Mouse (Mus musculus): ENCODE data around the gene Gm12569. TPM values are rescaled to one million over a fixed set of nuclear protein-coding genes. Genes with fewer than 3 reads are reported as not detected.

The Gm12569 gene
- polyA plus RNA-seq, 1 experiment from 2014 or later = not detected

GRCm38 (mm10) chr11:51274418-51274817, 54.1 kb downstream of the Gm12569 start:
- no peaks in the 10 kb centered on the region for H3K9me3 ChIP-seq (replicated peaks; ENCODE audit: control insufficient read depth, low read length)
- H3K4me2 ChIP-seq (ENCODE audit: low read depth, low read length) = no peak overlapping the region
- 83% methylated on average over 1 of the region's 1 CpGs for WGBS
- H3K9ac ChIP-seq (replicated peaks; ENCODE audit: low read length) = no peak overlapping the region
- no peak for ATAC-seq (replicated peaks; ENCODE audit: insufficient number of reproducible peaks, low FRiP score, low TSS enrichment, low read depth)
- DNase-seq (ENCODE audit: low spot score) = no peak
- H3K27me3 ChIP-seq (ENCODE audit: control insufficient read depth, insufficient read depth, low read length) = no peaks in the 10 kb centered on the region
- H3K27ac ChIP-seq (replicated peaks; ENCODE audit: low read depth, low read length) = no peak overlapping the region
- H3K4me1 ChIP-seq (ENCODE audit: control insufficient read depth, insufficient read depth, low read length) = no peaks in the 10 kb centered on the region
- H3K36me3 ChIP-seq (replicated peaks; ENCODE audit: control insufficient read depth, insufficient read depth, low read depth, low read length) = peaks cover 6% of the 10 kb centered on the region
- H3K4me3 ChIP-seq (ENCODE audit: low read depth, low read length) = no peak overlapping the region

Other genes starting within 250 kb of the Gm12569 start
- not detected in 2 replicates for gene Olfr1377, start 238.5 kb upstream of the Gm12569 start, polyA plus RNA-seq (2014; fragmentation: Nextera tagmentation; extraction: Ambion mirVana)
- gene Olfr51, start 216.9 kb upstream of the Gm12569 start, polyA plus RNA-seq (2014; fragmentation: Nextera tagmentation; extraction: Ambion mirVana) = not detected in 2 replicates
- gene Olfr54, start 206.2 kb upstream of the Gm12569 start, polyA plus RNA-seq (2014; fragmentation: Nextera tagmentation; extraction: Ambion mirVana) = 0.15 TPM in 1 of 2 replicates, not detected in the other
- gene Olfr1375, start 172.4 kb upstream of the Gm12569 start, polyA plus RNA-seq (2014; fragmentation: Nextera tagmentation; extraction: Ambion mirVana) = not detected in 2 replicates
- gene Zfp354a, start 161.2 kb upstream of the Gm12569 start, polyA plus RNA-seq (2014; fragmentation: Nextera tagmentation; extraction: Ambion mirVana) = 8.6 and 11.4 TPM in 2 replicates
- gene Clk4, start 41.3 kb downstream of the Gm12569 start, polyA plus RNA-seq (2014; fragmentation: Nextera tagmentation; extraction: Ambion mirVana) = 153 and 155 TPM in 2 replicates
- gene BC049762, start 42.6 kb downstream of the Gm12569 start, polyA plus RNA-seq (2014; fragmentation: Nextera tagmentation; extraction: Ambion mirVana) = 0.99 TPM in 1 of 2 replicates, not detected in the other
- gene Col23a1, start 69.4 kb downstream of the Gm12569 start, polyA plus RNA-seq (2014; fragmentation: Nextera tagmentation; extraction: Ambion mirVana) = 17.5 and 18.2 TPM in 2 replicates

Data from embryonic facial prominence, embryonic 11.5 days (tissue).